Mouse (Mus musculus) heart, adult 2 months (tissue): ENCODE measurements around the gene Zfp663. TPM values are rescaled to one million over a fixed set of nuclear protein-coding genes. Genes with fewer than 3 reads are reported as not detected.

Source experiments
- DNase-seq, 2 experiments: peaks; one replicate each; pipeline ENCODE4 v3.0.0; 2021
- H3K27ac ChIP-seq: fragments of 200-600 bp; 2 replicates; pipeline ENCODE4 v1.8.1; 2022
- H3K27me3 ChIP-seq: fragments of 200-500 bp; 2 replicates; pipeline ENCODE4 v1.6.1; 2012; ENCODE audit warnings: mild to moderate bottlenecking, low read length, inconsistent platforms, mixed read lengths; ENCODE audit not compliant: control insufficient read depth, insufficient read depth
- H3K36me3 ChIP-seq: fragments of 200-500 bp; 2 replicates; pipeline ENCODE4 v1.6.1; 2012; ENCODE audit warnings: low read length, inconsistent platforms; ENCODE audit not compliant: control insufficient read depth, insufficient read depth
- H3K4me1 ChIP-seq: fragments of 200-500 bp; 2 replicates; pipeline ENCODE4 v1.6.1; 2011; ENCODE audit warnings: low read length; ENCODE audit not compliant: control insufficient read depth, insufficient read depth
- H3K4me3 ChIP-seq: fragments of 200-600 bp; 2 replicates; pipeline ENCODE4 v1.8.1; 2022
- H3K79me2 ChIP-seq: fragments of 200-500 bp; replicated peaks from 2 replicates; pipeline ENCODE4 v1.6.1; 2012; ENCODE audit warnings: mild to moderate bottlenecking, inconsistent platforms, low read length, moderate library complexity, mixed read lengths; ENCODE audit not compliant: control insufficient read depth, insufficient read depth
- H3K9ac ChIP-seq: fragments of 200-500 bp; 2 replicates; pipeline ENCODE4 v1.6.1; 2012; ENCODE audit warnings: low read depth, mild to moderate bottlenecking, control low read depth, inconsistent platforms, low read length, mixed read lengths
- CTCF ChIP-seq: fragments of 200-600 bp; IDR thresholded peaks from 2 replicates; pipeline ENCODE4 v1.8.1; 2022; ENCODE audit warnings: antibody characterized with exemption, mild to moderate bottlenecking, moderate library complexity
- EP300 ChIP-seq: fragments of 200-500 bp; IDR thresholded peaks from 2 replicates; pipeline ENCODE4 v1.6.1; 2011; ENCODE audit warnings: low read depth, low read length, control low read depth; ENCODE audit not compliant: insufficient read depth
- POLR2A ChIP-seq: fragments of 200-500 bp; IDR thresholded peaks from 2 replicates; pipeline ENCODE4 v1.6.1; 2011; ENCODE audit warnings: mild to moderate bottlenecking, low read depth, low read length, control low read depth; ENCODE audit not compliant: insufficient read depth
- WGBS: fragments of 180-500 bp; shearing (Covaris S2); methylation state at CpG from one replicate; pipeline ENCODE4 v1.1.7; 2018; 5-methylcytosine and 5-hydroxymethylcytosine counted together
- intact Hi-C: fragments of 180-260 bp; cut with DNase I; formaldehyde crosslinking; loops from one replicate; pipeline ENCODE4 v1.15.1; 2025
- polyA plus RNA-seq: library from polyadenylated mRNA; depleted of rRNA; stranded (reverse); fragments of >200 nt; gene quantifications from 2 replicates; pipeline ENCODE4 v1.2.3, GENCODE M21; 2012
- total RNA-seq, 2 experiments: library from RNA; stranded (reverse); gene quantifications; 2 replicates each; pipeline ENCODE4 v1.2.3; 2021

Zfp663 gene
- total and polyA plus RNA-seq, 3 experiments: not detected

DNA sequence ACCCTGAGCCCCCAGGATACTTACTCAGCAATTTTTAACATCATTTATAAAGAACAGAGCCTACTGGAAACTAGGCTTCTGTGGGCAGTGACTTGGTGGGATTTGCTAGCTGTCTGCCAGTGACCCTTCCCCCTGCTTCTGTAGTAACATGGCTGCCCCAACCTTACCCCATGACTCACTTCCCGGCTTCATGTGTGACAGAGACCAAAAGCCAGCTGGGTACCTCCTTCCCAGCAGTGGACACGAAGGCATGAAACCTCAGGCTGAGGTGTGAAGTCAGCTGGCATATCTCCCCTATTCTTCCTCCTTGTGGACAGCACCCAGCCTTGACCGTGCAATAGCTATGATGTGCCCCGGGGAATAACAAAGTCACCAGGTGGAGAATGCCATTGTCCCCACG lies 39.8 kb downstream of the Zfp663 start:
- WGBS: 65% methylated on average over 5 of the region's 5 CpGs
- no peak for DNase-seq
- Histone ChIP-seq H3K4me1 (peaks cover 8% of the 10 kb centered on the region), H3K27me3 (no peaks in the 10 kb centered on the region), H3K79me2 (peaks cover 3% of the 10 kb centered on the region), H3K36me3 (no peaks in the 10 kb centered on the region), H3K27ac (no peak overlapping the region), H3K9ac (no peak overlapping the region), H3K4me3 (no peak overlapping the region)
- TF ChIP-seq CTCF (no peak), POLR2A (no peak), EP300 (no peak)
- intact Hi-C loops: loop anchor here (5.0 kb wide), 1 partner anchor 41 kb away; the partner anchor contains the start of gene Slc35c2

DNA sequence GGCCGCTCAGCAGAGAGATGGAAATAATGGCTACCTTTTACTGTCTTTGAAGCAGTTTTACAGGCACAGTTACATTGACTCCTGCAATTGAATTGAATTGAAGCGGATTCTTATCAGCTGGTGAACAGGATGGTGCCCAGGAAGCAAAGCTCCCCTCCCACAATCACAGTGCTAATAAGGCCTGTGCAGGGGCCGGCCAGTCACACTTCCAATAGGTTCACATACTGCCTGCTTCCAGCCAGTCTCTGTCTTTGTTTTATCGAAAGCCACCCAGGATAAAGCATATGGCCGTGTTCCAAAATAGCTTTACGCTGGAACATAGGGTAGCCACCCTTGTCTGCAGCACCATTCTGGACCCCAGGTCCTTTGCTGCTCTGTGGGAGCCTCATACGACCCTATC lies 41.1 kb downstream of the Zfp663 start:
- no peak for DNase-seq

DNA sequence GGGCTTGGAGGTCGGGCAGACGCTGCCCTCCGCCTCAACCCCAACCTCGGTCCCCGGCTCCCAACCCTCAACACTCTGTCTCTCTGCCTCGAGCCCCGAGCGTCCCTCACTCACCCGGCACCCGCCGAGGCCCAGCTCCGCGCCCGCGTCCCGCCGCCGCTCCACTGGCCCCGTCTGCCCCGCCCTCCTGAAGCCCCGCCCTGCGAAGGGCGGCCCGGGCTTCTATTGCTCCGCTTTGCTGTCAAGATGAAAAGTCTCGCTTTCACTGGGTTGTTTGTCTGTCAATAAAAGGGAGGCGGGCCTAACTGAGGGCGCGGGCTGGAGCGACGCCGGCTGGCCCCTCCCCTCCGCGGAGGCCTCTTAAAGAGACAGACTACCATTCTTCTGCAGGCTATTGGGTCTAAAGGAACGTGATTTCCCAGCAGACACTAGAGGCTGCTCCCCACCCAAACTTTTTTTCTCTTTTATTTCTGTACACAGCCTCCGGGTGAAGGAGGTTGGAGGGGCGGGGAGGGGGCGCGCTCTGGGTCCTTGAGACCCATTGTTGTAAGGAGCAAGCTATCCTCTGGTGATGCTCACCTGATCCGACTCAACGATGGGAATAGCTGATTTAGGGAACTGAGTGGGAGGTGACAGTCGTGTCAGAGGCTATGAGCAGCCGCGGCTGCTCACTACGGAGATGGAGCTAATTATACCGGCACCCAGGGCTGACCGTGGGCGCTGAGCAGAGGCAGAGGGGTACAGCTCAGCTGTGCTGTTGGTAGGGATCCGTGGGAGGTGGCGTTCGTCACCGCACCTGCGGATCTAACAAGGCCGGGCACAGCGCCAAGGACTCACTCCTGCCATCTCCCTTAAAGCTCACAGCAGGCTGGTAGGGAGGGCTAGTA lies 42.0 kb downstream of the Zfp663 start, which contains the start of gene Elmo2:
Gene Elmo2 (minus strand): TSS at position 176 of the 887 bp plus-strand sequence.
- intact Hi-C loops: loop anchor here (5.0 kb wide), 1 partner anchor 39 kb away; the partner anchor contains the start of gene Slc35c2
- Histone ChIP-seq H3K4me3 (peak within 1 kb of the TSS; percentile 99), H3K36me3 (no peaks in the 10 kb centered on the region), H3K79me2 (peaks cover 3% of the 10 kb centered on the region), H3K4me1 (peaks cover 20% of the 10 kb centered on the region), H3K27me3 (no peaks in the 10 kb centered on the region), H3K9ac (peak within 1 kb of the TSS; percentile 89), H3K27ac (peak within 1 kb of the TSS; percentile 80)
- TF ChIP-seq POLR2A (peak; percentile 62), EP300 (no peak)
- WGBS: under 1% methylated on average over 51 of the region's 55 CpGs
- peak; percentile 98 for DNase-seq

More for the DNA sequence above, 41.1 kb downstream of the Zfp663 start:
- TF ChIP-seq POLR2A (no peak), CTCF (no peak), EP300 (no peak)
- Histone ChIP-seq H3K36me3 (no peaks in the 10 kb centered on the region), H3K27ac (peak overlapping the region; percentile 80; the same call in 1 of the 2 replicates), H3K79me2 (peaks cover 3% of the 10 kb centered on the region), H3K4me3 (no peak overlapping the region), H3K27me3 (no peaks in the 10 kb centered on the region), H3K9ac (no peak overlapping the region), H3K4me1 (peaks cover 12% of the 10 kb centered on the region)
- intact Hi-C loops: loop anchor here (5.0 kb wide), 1 partner anchor 40 kb away; the partner anchor contains the start of gene Slc35c2
- WGBS: 35% methylated on average over 7 of the region's 7 CpGs

DNA sequence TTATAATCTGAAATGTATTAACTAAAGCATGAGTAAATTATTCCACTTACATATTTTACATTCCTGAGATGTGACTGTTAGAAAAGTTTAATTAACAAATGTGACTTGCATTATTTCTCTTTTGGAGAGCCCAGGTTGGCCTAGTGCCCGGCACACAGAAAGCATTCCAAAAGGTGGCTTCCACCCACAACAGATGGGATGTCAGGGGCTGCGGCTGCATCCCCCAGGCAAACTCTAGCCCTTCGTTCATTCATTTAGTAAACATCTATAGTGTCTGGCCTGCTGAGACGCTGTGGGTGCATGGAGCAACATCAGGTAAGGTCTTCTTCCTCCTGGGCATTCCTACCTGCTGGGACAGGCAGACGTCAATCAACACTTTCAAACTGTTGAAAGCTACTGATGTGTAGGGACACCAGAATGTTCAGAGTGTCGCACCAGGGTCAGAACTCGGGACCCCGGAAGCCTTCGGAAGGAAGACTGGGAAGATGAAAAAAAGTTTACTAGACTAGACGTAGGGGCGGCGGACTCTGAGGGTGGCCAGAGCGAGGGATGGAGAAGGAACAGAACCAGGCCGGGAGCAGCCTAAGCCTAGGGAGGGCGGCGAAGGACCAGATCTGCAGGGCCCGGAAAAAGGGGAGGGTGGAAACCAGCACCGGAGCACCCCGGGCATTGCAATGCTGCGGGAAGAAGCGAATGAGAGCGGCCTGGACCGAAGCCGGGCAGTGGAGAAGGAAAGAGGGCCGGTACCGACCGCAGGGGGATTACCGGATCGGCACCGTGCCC lies 42.8 kb downstream of the Zfp663 start:
- TF ChIP-seq EP300 (no peak), POLR2A (no peak), CTCF (no peak)
- Histone ChIP-seq H3K4me1 (peaks cover 28% of the 10 kb centered on the region), H3K4me3 (peak overlapping the region; percentile 99), H3K79me2 (peaks cover 3% of the 10 kb centered on the region), H3K36me3 (no peaks in the 10 kb centered on the region), H3K9ac (peak overlapping the region; percentile 89), H3K27ac (peak overlapping the region; percentile 74), H3K27me3 (no peaks in the 10 kb centered on the region)
- intact Hi-C loops: loop anchor here (5.0 kb wide), 1 partner anchor 38 kb away; the partner anchor contains the start of gene Slc35c2
- WGBS: under 1% methylated on average over 30 of the region's 30 CpGs
- DNase-seq: no peak

DNA sequence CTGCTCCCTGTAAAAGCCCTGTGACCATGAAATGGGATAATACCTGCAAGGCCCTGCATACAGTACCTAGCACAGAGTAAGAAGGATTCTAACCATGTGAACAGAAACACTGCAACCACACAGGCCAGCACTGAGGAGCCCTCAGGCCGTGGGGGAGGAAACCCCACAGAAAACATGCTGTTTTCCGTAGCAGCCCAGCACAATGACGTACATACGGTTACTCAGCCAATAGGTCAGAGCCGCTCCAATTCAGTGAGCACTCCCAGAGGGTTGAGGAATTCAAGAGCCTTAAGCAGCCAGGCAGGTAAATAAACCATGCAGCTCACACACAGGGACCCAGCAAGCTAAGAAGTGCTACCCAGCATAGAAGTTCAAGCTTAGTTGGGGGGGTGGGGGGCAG lies 44.6 kb downstream of the Zfp663 start:
- no peak for DNase-seq
- no peaks in the 10 kb centered on the region for H3K36me3 ChIP-seq
- TF ChIP-seq CTCF (no peak), EP300 (no peak), POLR2A (no peak)
- no peak overlapping the region for H3K4me3 ChIP-seq
- peak overlapping the region; percentile 63 for H3K27ac ChIP-seq
- 50% methylated on average over 5 of the region's 5 CpGs for WGBS
- peaks cover 3% of the 10 kb centered on the region for H3K79me2 ChIP-seq
- H3K27me3 ChIP-seq: no peaks in the 10 kb centered on the region
- intact Hi-C loops: no loop called here
- peaks cover 41% of the 10 kb centered on the region for H3K4me1 ChIP-seq
- H3K9ac ChIP-seq: 0 out of 2 replicates have a peak overlapping the region, but pooled peaks have one; percentile 17
